Mouse (Mus musculus) brain, embryonic 14.5 days (tissue): ENCODE results near the gene Ugt1a1. TPM values are rescaled to one million over a fixed set of nuclear protein-coding genes. Genes with fewer than 3 reads are reported as not detected.

Experiments
- DNase-seq: peaks from one replicate; pipeline ENCODE4 v3.0.0-alpha.2; 2011; ENCODE audit warnings: low read depth
- CTCF ChIP-seq: fragments of 200-500 bp; IDR thresholded peaks from 2 replicates; pipeline ENCODE4 v1.5.1; 2012; ENCODE audit warnings: inconsistent platforms, mild to moderate bottlenecking, moderate library complexity, borderline replicate concordance; ENCODE audit not compliant: insufficient read depth, insufficient read length; ENCODE audit errors: extremely low read depth
- POLR2A ChIP-seq: fragments of 200-500 bp; IDR thresholded peaks from 2 replicates; pipeline ENCODE4 v1.6.1; 2012; ENCODE audit warnings: mild to moderate bottlenecking, inconsistent platforms, borderline replicate concordance; ENCODE audit not compliant: poor library complexity, insufficient read depth, insufficient read length, severe bottlenecking; ENCODE audit errors: extremely low read depth
- polyA plus RNA-seq: library from polyadenylated mRNA; depleted of rRNA; stranded (reverse); fragments of >200 nt; gene quantifications from 2 replicates; pipeline ENCODE4 v1.2.3, GENCODE M21; 2012

Gene Ugt1a1
- polyA plus RNA-seq, 1 experiment: 0.14 TPM

DNA sequence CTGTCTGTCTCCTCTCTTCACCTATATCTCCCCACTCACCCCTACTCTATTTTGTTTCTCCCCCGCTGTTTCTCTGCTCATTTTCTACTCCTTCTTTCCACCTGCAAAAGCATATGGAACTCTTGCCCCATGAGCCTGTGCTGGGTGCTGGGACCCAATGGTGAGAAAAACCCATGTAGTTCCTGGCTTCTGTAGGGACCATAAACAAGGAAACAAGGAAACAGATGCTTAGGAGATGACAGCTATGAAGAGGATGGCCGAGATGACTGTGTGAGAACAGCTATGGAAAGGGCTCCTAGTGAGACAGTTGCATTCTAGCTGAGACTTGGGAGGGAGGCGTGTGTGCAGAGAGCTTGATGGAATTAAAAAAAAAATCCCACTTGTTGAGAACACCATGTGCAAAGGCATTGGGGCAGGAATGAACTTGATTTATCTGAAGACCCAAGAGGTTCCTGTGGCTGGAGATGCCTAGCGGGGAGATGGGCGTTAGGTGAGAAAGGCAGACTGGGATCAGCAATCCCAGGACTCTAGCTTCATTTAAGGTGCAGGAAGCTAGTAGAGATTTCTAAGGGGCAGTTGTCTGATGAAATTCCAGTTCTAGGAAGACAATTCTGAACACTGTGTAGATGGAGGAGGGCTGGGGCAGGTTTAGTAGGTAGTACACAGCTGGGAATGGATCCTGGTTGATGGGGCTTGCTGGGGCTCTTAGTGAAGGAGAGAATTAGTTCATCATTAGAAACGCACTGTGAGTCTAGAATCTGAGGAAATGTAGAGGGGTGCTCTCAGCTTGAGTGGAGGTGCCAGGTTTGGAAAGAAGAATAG lies 19.4 kb downstream of the Ugt1a1 start:
- DNase-seq: no peak
- TF ChIP-seq POLR2A (no peak), CTCF (no peak)

- DNase-seq: no peak
- TF ChIP-seq POLR2A: no peak
- TF ChIP-seq CTCF: no peak
These were observed 20.2 kb downstream of the Ugt1a1 start for GRCm38 (mm10) chr1:88231803-88232499.

- no peak for TF ChIP-seq POLR2A
- TF ChIP-seq CTCF: no peak
- DNase-seq: no peak
These were observed 21.1 kb downstream of the Ugt1a1 start for GRCm38 (mm10) chr1:88232664-88233380.

- no peak for DNase-seq
- no peak for TF ChIP-seq POLR2A
- TF ChIP-seq CTCF: no peak
These were observed 21.9 kb downstream of the Ugt1a1 start for GRCm38 (mm10) chr1:88233421-88234247.

GRCm38 (mm10) chr1:88234248-88234610 lies 22.5 kb downstream of the Ugt1a1 start:
- DNase-seq: no peak
- TF ChIP-seq CTCF: no peak

DNA sequence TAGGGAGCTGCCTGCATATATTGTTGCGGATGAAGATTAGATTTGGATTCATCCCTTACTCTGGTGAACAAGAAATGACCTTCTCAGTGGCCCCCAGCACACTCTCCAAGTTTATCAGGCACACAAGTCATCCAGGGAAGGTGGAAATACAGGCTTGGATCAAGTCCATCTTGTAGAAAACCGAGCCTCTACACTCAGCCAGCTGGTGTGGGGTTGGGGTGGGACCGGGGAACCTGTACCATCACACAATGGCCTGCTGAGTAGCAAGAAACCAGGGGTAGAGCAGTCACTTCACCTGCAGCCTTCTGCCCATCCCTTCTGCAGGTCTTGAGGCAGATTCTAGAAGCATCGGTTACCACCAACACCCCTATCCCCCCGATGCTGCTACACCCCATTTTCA lies 22.9 kb downstream of the Ugt1a1 start:
- TF ChIP-seq POLR2A (no peak), CTCF (no peak)
- no peak for DNase-seq

DNA sequence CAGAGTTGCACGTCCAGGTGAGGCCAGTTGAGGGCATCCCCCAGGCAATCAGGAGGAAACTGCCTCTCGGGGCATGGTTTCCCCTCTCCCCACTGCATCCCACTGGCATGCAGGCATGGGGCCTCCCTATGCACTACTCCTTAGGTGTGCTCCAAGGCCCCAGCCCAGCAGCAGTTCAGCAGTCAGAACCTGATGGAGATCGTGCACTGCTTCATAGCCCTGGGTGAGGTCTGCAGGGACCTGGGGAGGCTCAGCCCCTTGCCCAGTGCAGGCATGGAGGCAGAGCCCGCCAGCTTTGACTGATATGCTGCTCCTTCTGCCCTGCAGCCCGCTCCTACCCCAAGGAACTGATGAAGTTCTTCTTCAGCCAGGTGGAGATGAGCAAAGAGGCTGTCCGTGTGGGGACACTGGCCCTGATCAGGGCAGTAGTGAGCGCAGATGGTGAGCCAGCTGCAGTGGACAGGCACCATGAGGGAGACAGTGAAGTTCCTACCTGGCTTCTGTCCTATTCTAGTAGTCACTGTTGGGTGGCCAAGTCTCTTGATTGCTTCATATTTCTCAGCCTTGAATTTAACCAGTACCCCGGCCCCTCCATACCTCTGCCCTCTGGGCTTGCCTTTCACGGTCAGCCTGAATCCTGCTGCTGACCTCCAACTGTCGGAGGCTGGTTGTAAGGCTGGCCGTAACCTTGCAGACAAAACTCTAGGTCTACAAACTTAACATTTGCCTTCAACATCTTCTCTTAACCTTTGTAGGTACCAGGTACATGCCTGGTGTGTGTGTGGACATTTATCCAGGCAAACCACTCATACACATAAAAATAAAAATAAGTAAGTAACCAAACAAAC lies 23.5 kb downstream of the Ugt1a1 start:
- TF ChIP-seq POLR2A: no peak
- no peak for TF ChIP-seq CTCF
- no peak for DNase-seq

- DNase-seq: no peak
- TF ChIP-seq POLR2A: no peak
- TF ChIP-seq CTCF: no peak
These were observed 24.2 kb downstream of the Ugt1a1 start for GRCm38 (mm10) chr1:88235894-88236415.

GRCm38 (mm10) chr1:88237311-88237710 lies 25.6 kb downstream of the Ugt1a1 start:
- TF ChIP-seq CTCF: no peak
- TF ChIP-seq POLR2A: no peak
- DNase-seq: no peak

DNA sequence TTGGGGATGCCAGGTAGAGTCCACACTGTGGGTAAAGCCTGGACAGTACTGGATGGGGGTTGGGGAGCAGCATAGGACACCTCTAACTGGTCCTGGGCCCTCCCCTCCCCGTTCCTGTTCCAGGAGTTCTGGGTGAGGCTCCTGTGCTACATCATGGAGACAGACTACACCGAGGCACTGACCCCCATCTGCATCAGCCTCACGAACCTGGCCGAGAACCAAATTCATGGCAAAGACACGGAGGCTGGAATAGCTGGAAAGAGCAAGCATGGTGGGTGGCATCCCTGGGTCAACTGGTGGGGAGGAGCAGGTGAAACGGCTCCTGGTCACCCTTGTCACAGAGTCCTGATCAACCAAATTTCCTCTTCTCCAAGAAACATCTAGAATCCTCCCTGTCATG lies 27.0 kb downstream of the Ugt1a1 start:
- DNase-seq: no peak
- no peak for TF ChIP-seq CTCF
- TF ChIP-seq POLR2A: no peak
